Mouse (Mus musculus) gastrocnemius, postnatal 14 days (tissue): ENCODE data around the gene I0C0044D17Rik. TPM values are rescaled to one million over a fixed set of nuclear protein-coding genes. Genes with fewer than 3 reads are reported as not detected.
"Not testable (repeated sequence)": the region's sequence is repeated elsewhere in the genome, so short reads cannot be mapped to it uniquely, and the experiment has no call there.

Experiments
- DNase-seq: peaks from one replicate; pipeline ENCODE4 v3.0.0; 2021; ENCODE audit warnings: mixed read lengths
- intact Hi-C: fragments of 180-260 bp; cut with DNase I; formaldehyde crosslinking; loops from one replicate; pipeline ENCODE4 v1.15.1; 2025; ENCODE audit warnings: low total_unique reads
- long read RNA-seq, 2 experiments: library from polyadenylated mRNA; stranded (forward); transcript quantifications; one replicate each; pipeline ENCODE4 v2.0.0; 2021
- total RNA-seq, 2 experiments: library from RNA; stranded (reverse); gene quantifications; 2 replicates each; pipeline ENCODE4 v1.2.3; 2021

Gene I0C0044D17Rik
- total RNA-seq, result not detected
- long read RNA-seq, experiment 1, result 0 reads
- long read RNA-seq, experiment 2, result 0 reads

DNA sequence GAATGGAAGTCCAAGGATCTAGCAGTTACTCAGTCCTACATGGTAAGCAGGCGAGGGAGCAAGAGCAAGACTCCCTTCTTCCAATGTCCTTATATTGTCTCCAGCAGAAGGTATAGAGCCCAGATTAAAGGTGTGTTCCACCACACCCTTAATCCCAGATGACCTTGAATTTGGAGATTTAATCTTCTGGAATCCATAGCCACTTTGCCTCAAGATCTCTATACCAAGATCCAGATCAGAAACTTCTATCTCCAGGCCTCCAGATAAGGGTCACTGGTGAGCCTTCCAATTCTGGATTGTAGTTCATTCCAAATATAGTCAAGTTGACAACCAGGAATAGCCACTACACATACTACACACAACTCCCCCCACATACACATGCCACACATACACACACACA, at the start of gene I0C0044D17Rik:
Gene I0C0044D17Rik, minus strand, starts transcription at position 101 of the 400 bp plus-strand sequence.
- intact Hi-C loops, DNase-seq: not testable (repeated sequence)

DNA sequence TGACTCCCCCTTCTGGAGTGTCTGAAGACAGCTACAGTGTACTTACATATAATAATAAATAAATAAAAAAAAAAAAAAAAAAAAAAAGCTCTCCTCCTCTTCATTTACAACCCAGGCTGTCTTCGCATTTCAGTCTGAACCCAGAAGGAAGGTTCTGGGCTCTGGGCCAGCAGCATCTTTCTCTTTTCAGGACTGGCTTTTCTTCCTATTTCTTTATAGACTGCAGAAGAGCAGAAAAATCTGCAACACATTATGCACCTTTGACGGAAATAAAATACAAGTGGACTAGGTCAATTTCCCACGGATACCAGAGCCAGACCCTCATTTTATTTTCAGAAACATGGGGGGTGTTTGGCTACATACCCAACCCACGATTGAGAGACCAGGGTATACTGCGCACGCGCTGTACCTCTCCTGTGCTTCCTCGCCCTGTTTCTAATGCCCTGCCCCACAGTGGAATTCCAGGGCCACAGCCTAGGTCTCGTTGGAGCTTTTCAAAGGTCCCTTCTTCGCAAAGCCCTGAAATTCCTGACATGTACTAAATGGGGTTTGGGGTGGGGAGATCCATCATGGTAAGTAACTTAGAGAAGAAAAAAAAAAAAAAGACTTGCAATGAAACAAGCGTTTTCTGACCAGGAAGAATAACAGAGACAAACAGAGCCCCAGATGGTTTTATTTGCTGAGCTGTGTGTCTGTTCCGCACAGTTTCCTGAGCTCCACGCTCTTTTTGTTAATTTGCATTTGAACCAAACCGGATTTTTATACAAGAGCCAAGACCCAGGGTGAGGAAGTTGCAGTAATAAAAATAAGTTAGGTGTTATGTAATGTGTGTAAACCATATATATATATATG, 42.0 kb upstream of the I0C0044D17Rik start:
- DNase-seq, result peak; percentile 13
- intact Hi-C loops, result no loop called here

DNA sequence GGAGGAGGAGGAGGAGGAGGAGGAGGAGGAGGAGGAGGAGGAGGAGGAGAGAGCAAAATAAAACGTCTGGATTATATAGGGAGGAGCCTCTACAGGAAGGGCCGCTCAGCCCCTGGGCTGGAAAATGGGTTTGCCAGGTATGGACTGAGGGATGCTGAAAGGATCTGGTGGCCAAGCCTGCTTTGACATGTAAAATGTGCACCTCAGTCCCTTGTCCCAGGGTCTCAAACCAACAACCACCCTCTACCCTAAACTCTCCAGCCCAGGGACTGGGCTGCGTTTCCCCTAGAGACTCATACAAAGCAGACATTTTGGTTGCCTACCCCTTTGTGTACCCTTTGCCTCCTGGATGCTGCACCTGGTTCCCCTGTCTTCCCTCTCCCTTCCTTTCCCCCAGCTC, 40.9 kb upstream of the I0C0044D17Rik start:
- intact Hi-C loops, result no loop called here
- no peak for DNase-seq

DNA sequence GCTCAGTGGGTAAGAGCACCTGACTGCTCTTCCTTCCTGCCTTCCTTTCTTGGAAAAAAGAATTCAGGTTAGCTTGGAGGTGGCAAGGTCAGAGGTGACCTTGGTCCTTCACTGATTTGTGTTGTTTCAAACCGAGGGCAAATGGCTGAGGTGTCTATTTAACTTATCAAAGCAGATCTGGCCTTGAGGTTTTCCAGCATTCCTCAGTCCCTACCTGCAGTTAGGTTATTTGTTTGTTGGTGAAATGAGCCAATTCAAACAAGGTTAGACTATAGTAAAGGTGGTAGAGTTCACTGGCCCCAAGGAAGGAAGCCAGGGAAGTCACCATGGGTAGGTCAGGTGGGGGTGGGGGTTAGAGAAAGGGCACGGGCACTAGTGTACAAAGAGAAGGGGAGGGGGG, 40.5 kb upstream of the I0C0044D17Rik start:
- no peak for DNase-seq
- intact Hi-C loops, result no loop called here

DNA sequence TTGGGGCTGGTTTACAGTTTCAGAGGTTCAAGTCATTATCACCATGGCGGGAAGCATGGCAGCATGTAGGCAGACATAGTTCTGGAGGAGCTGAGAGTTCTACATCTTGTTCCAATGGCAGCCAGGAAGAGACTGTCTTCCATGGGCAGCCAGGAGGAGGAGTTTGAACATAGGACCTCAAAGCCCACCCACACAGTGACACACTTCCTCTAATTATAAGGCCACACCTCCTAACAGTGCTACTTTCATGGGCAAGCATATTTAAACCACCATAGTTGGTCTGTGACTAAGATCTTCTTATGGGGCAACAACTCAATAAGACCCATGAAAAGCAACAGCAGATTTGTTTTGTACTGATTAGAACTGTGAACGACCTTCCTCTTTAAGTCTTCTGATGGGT, 39.8 kb upstream of the I0C0044D17Rik start:
- DNase-seq, result no peak
- intact Hi-C loops, result no loop called here

DNA sequence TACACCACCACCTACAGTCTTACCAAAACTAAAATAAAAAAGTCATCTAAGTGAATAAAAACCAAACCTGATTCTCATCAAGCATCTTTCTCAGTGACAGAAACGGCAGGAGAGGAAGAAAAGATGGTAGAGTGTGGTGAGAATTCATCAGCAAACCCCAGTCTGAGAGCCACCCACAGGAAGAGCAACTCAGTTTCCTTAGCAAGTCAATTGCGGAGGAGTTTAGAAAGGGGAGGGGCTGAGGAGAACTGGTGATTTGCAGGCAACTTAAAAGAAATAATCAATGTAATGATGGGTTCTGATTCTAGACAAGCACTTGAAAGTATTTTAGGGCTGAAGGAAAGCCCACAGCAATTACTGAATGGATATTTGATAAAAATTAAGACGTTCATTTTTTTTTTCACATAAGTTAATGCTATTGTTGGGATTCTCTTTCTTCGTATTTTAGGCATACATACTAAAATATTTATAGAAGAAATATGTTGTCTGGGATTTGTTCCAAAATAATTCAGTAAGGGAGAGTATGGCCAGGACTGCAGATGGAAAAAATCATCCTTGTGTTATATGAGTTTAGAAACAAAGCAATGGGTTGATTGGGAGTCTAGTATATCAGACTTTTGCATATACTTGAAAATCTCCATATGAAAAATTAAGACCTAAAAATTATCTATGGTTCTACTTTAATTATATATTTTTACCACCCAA, 34.7 kb upstream of the I0C0044D17Rik start:
- no peak for DNase-seq
- intact Hi-C loops, result no loop called here

DNA sequence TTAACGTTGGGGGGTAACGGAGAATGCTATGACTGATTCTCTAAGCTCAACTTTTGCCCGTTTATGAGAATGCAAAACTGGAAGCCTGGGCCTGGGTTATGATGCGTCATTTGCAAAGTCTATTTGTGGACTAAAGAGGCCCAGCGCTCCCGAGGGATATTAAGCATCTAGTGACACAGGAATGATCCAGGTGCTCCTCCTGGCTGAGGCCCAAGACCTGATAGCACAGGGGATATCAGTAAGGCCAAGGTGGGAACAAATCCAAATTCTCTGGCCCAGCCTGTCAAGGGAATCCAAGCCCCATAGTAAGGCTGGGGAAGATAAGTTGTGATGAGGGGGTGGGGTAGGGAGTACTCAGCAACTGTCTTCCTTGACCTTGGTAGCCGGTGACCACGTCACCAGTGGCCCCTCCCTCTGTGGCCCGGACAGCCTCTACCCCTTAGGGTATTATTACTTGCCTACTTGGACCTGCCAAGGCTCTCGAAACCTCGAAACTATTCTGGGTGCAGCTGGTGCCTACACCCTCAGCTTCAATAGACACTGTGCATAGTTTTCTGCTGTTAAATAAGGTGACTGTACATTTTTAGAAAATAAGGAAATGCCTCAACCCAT, 33.5 kb upstream of the I0C0044D17Rik start:
- intact Hi-C loops, result no loop called here
- peak; percentile 16 for DNase-seq

DNA sequence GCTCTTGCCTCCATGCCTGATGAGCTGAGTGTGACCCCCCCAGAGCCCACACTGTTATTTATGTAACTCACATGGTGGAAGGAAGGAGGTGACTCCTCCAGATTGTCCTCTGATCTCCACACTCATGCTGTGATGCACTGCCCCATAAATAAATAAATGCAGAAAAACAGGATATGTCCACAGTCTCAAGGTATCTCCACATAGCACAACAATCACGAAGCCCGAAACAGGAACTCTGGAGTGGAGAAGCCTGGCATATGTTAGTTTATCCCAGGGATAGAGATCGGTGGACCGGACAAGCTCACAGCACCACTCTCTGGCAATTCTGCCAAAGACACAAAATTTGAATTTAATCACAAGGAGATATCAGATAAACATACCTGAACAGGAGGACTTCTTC, 30.3 kb upstream of the I0C0044D17Rik start:
- intact Hi-C loops, result no loop called here

DNA sequence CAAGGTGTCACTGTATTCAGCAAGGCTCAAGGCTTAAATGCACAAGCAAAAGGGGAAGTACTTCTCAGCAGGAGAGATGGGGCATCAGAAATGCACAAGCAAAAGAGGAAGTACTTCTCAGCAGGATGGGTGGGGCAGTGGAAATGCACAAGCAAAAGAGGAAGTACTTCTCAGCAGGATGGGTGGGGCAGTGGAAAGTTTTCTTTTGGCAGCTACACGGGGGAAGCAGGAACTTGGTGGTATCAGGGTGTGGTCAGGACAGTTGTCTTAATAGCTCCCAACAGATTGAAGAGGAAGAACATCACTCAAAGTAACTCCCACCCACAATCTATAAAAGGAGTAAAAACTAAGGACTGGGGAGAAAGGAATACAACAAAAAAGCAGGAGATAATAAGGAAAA, 26.8 kb upstream of the I0C0044D17Rik start:
- intact Hi-C loops, DNase-seq: not testable (repeated sequence)

More for the DNA sequence above, 30.3 kb upstream of the I0C0044D17Rik start:
- no peak for DNase-seq

DNA sequence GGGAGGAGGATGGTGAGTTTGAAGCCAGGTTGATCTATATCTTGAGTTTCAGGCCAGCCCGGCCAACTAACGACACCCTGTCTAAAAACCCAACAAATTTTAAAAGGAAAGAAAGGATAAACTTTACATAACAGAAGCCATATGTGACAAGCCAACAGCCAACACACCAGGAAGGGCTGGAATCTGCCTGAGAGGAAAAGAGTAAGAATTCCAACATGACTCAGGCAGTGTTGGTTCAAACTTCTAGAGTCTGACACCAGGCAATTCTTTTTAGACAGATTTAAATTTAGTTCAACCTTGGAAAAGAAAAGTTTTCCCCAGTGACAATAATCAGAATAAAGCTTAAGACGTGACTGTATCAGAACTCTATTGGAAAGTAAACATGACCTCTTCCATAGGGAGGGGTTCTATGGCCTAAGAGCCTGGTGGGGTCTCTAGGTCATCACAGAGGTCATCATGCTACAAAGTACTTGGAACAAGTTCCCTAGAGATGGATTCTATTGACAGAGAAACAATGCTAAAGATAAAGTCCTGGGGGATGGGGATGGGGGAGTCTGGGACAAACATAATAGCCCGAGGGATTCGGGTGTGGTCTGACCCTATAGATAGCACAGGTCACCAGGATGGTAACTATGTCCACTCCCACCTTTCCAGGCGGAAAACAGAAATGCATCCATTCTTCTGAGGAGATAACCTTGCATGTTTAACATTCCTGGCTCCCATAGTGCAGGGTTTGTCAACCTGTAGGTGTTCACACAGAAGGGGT, 23.7 kb upstream of the I0C0044D17Rik start:
- intact Hi-C loops, result no loop called here
- DNase-seq, result no peak

DNA sequence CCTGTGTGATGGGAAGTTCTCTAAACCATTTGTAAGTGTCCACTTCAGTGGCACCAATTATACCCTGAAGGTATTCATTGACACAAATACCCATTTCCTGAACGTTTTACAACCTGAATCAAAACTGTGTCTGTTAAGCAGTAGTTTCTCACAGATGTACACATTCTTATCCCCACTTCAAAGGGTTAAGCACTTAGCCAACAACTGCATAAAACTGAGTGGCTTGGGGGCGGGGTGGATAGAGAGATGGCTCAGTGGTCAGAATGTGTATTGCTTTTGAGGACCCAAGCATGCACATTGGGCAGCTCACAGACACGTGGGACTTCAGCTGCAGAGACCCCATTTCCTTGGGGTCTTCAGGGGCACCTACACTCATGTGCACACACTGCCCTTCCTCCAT, 22.8 kb upstream of the I0C0044D17Rik start:
- no peak for DNase-seq
- intact Hi-C loops, result no loop called here

DNA sequence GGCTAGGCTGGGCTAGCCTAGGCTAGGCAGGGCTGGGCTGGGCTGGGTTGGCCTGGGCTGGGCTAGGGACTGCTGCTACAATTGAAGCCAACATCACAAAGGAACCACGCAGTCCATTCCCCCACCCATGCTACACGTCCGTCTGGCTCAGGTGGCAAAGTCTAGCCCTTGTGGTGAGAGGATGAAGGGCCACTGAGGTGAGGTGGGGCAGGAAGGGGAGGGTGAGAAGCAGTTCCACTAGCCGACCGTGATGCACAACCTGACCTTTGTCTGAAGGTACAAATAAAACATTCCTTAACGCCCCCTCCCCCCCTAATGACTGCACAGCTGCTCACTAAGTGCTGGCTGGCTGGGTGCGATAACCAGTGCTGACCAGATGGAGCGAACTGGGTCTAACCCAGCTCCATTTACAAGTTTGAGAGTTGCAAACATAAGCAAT, 22.1 kb upstream of the I0C0044D17Rik start:
- intact Hi-C loops, result no loop called here
- DNase-seq, result no peak

DNA sequence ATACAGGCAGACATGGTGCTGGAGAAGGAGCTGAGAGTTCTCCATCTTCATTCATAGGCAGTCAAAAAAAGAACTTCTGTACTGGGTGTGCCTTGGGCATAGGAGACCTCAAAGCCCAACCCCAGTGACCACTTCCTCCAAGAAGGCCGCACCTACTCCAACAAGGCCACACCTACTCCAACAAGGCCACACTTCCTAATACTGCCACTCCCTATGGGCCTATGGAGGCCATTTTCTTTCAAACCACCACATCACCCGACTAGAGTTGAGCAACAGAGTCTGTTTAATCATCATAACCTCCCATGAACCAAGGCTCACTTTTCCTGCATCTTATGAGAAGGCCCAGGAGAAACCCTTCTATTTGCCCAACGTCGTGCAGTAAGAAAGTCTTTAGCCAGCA, 21.6 kb upstream of the I0C0044D17Rik start:
- intact Hi-C loops, result no loop called here
- no peak for DNase-seq

DNA sequence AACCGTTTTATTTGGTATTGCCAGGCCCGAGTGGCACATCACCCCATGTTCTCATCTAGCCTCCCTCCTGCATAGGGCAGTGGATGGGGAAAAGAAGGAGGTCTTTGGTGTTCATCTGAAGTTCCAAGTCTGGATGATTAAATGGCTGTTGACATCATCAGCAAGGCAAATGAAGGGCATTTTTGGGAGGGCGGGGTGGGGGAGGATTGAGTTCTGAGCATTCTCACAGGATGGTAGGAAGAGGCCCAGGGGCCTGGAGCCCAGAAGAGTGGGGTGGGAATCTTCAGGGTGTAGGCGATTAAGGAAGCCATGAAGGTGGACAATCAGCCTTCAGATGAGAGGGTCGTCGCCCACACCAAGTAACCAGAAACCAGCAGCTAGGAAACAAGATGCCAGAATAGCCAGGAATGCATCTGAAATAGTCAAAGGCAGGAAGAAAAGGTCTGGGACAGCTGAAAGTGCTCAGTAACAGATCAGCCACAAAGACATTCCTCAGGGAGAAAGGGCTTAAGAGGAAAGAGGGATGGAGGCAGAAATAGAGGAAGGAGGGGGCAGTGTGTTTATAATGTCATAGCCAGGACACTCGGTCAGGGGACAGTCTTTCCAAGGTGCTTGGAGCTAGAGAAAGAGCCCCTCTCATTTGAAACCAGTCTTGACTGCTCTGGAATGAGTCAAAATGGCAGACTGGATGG, 20.4 kb upstream of the I0C0044D17Rik start:
- DNase-seq, result no peak
- intact Hi-C loops, result no loop called here

DNA sequence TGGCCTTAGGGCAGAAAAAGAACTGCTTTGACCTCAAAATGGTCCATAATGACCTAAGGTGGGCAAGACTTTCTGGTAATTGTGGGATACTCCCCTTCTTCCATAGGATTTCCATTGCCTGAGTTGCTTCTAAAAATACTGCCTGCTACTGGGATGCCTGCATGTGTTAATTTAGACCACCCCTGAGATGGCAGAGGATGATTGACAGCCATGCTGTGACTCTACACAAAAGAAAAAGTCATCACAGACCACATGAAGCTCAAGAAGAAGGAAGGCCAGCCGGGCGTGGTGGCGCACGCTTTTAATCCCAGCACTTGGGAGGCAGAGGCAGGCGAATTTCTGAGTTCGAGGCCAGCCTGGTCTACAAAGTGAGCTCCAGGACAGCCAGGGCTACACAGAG, 17.6 kb upstream of the I0C0044D17Rik start:
- intact Hi-C loops, DNase-seq: not testable (repeated sequence)

DNA sequence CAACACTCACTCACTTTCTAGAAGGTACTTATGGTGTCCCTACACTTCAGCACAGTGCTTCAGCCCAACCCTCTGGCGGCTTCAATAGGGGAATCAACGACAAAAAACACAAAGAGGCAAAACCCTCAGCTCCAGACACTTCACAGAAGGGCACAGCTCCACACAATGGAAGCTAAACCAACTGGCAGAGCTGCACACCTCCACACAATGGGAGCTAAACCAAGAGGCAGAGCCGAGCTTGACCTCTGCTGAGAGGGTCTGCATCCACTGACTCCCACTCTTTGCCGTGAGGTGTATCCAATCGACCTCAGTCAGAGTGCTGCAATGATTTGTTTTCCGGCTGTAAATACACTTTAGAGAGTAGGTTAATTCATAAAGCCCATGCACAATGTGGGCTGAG, 16.9 kb upstream of the I0C0044D17Rik start:
- intact Hi-C loops, result no loop called here
- no peak for DNase-seq

DNA sequence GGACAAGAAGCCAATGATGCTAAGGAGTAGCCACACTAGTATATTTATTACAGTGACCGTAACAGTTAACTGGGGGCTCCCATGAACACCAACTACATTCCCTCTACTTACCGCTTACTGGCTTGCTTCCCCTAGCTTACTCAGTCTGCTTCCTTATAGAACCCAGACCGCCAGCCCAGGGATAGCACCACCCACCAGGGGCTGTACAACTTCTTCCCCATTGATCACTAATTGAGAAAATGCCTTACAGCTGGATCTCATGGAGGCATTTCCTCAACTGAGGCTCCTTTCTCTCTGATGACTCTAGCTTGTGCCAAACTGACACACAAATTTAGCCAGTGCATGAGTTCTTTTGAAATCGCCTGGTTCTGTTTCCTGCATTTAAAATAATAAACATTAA, 15.3 kb upstream of the I0C0044D17Rik start:
- intact Hi-C loops, result no loop called here
- no peak for DNase-seq

DNA sequence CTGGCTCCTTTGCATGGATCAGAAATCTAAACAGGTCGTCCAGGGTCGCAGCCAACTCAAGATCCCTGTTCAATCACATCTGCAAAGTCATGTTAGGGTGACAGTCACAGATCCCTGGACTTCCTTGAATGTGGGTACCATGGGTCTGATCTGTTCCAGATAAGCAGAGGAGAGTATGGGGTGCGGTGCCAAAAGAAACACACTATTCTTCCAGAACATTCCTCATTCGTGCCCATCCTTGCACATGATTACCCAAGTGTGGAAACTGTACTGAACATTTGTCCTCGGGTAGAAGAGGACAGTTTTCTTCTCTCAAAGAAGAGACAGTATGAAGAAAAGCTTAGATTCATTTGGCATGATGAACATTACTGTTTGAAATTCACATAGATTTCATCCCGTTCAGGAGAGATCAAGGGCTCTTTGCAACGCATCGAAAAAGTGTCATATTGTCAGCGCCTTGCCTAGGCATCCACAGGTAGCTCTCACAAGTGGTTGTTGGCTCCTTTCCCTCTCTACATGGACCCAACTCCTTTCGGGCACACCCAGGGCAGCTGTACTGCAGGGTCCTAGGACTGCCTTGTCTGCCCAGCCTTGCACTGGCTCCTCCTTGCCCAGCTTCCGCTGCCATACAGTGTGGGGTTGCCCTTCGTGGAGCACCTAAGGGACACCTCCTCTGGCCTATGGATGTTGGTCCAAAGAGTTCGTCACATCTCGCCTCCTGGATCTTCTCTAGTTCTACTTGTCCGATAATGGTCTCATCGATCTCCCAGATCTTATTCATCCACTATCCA, 14.3 kb upstream of the I0C0044D17Rik start:
- intact Hi-C loops, result no loop called here
- no peak for DNase-seq
